Mouse (Mus musculus) cortical plate, adult 2 months (tissue): ENCODE data around the gene Crtap.

Experiments
- CTCF ChIP-seq: fragments of 200-500 bp; IDR thresholded peaks from 2 replicates; pipeline ENCODE4 v1.5.1; 2011; ENCODE audit warnings: mild to moderate bottlenecking, control low read depth, low read length; ENCODE audit not compliant: insufficient read depth; ENCODE audit errors: extremely low read depth
- POLR2A ChIP-seq: fragments of 200-500 bp; IDR thresholded peaks from 2 replicates; pipeline ENCODE4 v1.6.1; 2011; ENCODE audit warnings: mild to moderate bottlenecking, low read length, control low read depth; ENCODE audit not compliant: insufficient read depth; ENCODE audit errors: extremely low read depth

DNA sequence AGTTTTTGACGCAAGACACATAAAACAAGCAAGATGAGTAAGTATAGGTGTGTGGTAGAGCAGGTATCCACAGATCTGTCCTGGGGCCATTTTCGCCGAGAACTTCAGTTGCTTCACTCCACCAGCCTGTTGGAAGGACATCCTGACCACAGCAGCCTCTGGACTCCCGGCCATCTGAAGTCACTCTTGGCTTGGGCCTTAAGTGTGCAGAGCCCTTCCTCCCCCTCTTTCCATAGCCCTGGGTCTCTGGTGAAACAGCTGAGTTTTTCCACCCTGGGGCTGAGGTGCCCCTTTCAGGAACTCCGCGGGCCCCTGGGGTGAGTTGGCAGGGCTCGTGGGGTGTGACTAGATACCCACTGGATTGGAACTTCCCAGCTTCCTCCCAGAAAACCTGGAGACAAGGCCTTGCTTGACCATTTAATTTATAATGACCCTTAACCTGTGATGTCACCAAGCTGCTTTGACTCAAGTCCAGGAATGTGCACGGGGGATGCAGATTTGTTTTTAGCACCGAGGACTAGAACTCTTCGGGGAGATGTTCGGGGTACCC is 19.9 kb upstream of the Crtap start:
- no peak for TF ChIP-seq CTCF
- no peak for TF ChIP-seq POLR2A
